Mouse (Mus musculus) limb, embryonic 14.5 days (tissue): ENCODE results near the gene Rnf152. TPM values are rescaled to one million over a fixed set of nuclear protein-coding genes. Genes with fewer than 3 reads are reported as not detected.

ENCODE experiments used
- ATAC-seq: fragments of 200-750 bp; cut with Nextera tagmentation; 2 replicates; pipeline ENCODE4 v1.8.0; 2017; ENCODE audit warnings: low read depth, moderate number of reproducible peaks, moderate TSS enrichment; ENCODE audit not compliant: low FRiP score
- DNase-seq: peaks from one replicate; pipeline ENCODE4 v3.0.0-alpha.2; 2015; ENCODE audit warnings: low spot score
- H3K27ac ChIP-seq: fragments of 300-500 bp; sonication (generic); replicated peaks from 2 replicates; pipeline ENCODE4 v1.5.1; 2014; ENCODE audit warnings: low read depth, mild to moderate bottlenecking, low read length, moderate library complexity, mixed read lengths
- H3K27me3 ChIP-seq: fragments of 300-500 bp; sonication (generic); 2 replicates; pipeline ENCODE4 v1.6.1; 2014; ENCODE audit warnings: low read length, mixed read lengths; ENCODE audit not compliant: control insufficient read depth, insufficient read depth
- H3K36me3 ChIP-seq: fragments of 300-500 bp; sonication (generic); 2 replicates; pipeline ENCODE4 v1.6.1; 2014; ENCODE audit warnings: mild to moderate bottlenecking, low read length, moderate library complexity, mixed read lengths; ENCODE audit not compliant: control insufficient read depth, insufficient read depth
- H3K4me1 ChIP-seq: fragments of 300-500 bp; sonication (generic); 2 replicates; pipeline ENCODE4 v1.6.1; 2014; ENCODE audit warnings: antibody characterized with exemption, low read length, mixed read lengths; ENCODE audit not compliant: control insufficient read depth, insufficient read depth
- H3K4me2 ChIP-seq: fragments of 300-500 bp; sonication (generic); replicated peaks from 2 replicates; pipeline ENCODE4 v1.6.1; 2014; ENCODE audit warnings: low read depth, mild to moderate bottlenecking, low read length, moderate library complexity; ENCODE audit not compliant: severe bottlenecking
- H3K4me3 ChIP-seq: fragments of 300-500 bp; sonication (generic); replicated peaks from 2 replicates; pipeline ENCODE4 v1.5.1; 2014; ENCODE audit warnings: low read length
- H3K9ac ChIP-seq: fragments of 300-500 bp; sonication (generic); 2 replicates; pipeline ENCODE4 v1.6.1; 2014; ENCODE audit warnings: mild to moderate bottlenecking, low read depth, low read length, moderate library complexity; ENCODE audit not compliant: severe bottlenecking
- H3K9me3 ChIP-seq: fragments of 300-500 bp; sonication (generic); 2 replicates; pipeline ENCODE4 v1.6.1; 2016; ENCODE audit warnings: low read length; ENCODE audit not compliant: control insufficient read depth
- POLR2A ChIP-seq: fragments of 200-500 bp; IDR thresholded peaks from 2 replicates; pipeline ENCODE4 v1.8.0; 2012; ENCODE audit warnings: inconsistent platforms, mild to moderate bottlenecking, moderate library complexity, borderline replicate concordance; ENCODE audit not compliant: insufficient read depth, insufficient read length; ENCODE audit errors: extremely low read depth
- WGBS: fragments of 180-500 bp; shearing (Covaris S2); extraction: QIAGEN DNeasy Blood & Tissue Kit; methylation state at CpG from one replicate; pipeline ENCODE4 v1.1.7; 2014; 5-methylcytosine and 5-hydroxymethylcytosine counted together
- polyA plus RNA-seq, 2 experiments: library from polyadenylated mRNA; depleted of rRNA in 1 of 2; stranded (reverse) in 1 of 2; unstranded in 1 of 2; fragments of >200 nt; fragmentation: Nextera tagmentation in 1 of 2; extraction: Ambion mirVana in 1 of 2; gene quantifications; 2 replicates each; pipeline versions ENCODE4 v1.2.1 to v1.2.3; 2012 to 2014

Gene Rnf152
- polyA plus RNA-seq, 2 experiments, result 1.5 to 1.6 TPM

GRCm38 (mm10) chr1:105246075-105246574, 110.4 kb downstream of the Rnf152 start:
- 36% methylated on average over 3 of the region's 3 CpGs for WGBS
- Histone ChIP-seq H3K4me1 (no peaks in the 10 kb centered on the region), H3K4me2 (no peak overlapping the region), H3K9me3 (no peaks in the 10 kb centered on the region), H3K36me3 (no peaks in the 10 kb centered on the region), H3K27ac (no peak overlapping the region), H3K4me3 (no peak overlapping the region), H3K9ac (no peak overlapping the region), H3K27me3 (no peaks in the 10 kb centered on the region)
- ATAC-seq, result no peak
- no peak for TF ChIP-seq POLR2A
- no peak for DNase-seq

- H3K4me1 ChIP-seq, result no peaks in the 10 kb centered on the region
- no peaks in the 10 kb centered on the region for H3K9me3 ChIP-seq
- no peak overlapping the region for H3K4me3 ChIP-seq
- ATAC-seq (no peak), DNase-seq (no peak)
- H3K4me2 ChIP-seq, result no peak overlapping the region
- H3K36me3 ChIP-seq, result no peaks in the 10 kb centered on the region
- TF ChIP-seq POLR2A, result no peak
- no peaks in the 10 kb centered on the region for H3K27me3 ChIP-seq
- WGBS, result 75% methylated on average over 6 of the region's 6 CpGs
- no peak overlapping the region for H3K27ac ChIP-seq
- H3K9ac ChIP-seq, result no peak overlapping the region
Measured at GRCm38 (mm10) chr1:105243359-105244142, 113.0 kb downstream of the Rnf152 start.

GRCm38 (mm10) chr1:105240185-105240584, 116.3 kb downstream of the Rnf152 start:
- Histone ChIP-seq H3K4me1 (no peaks in the 10 kb centered on the region), H3K9me3 (no peaks in the 10 kb centered on the region), H3K36me3 (no peaks in the 10 kb centered on the region), H3K27ac (no peak overlapping the region), H3K4me3 (no peak overlapping the region), H3K4me2 (no peak overlapping the region), H3K9ac (no peak overlapping the region), H3K27me3 (no peaks in the 10 kb centered on the region)
- no peak for DNase-seq
- no peak for ATAC-seq
- TF ChIP-seq POLR2A, result no peak
